Mouse (Mus musculus) hindbrain, embryonic 13.5 days (tissue): Measurements from ENCODE around the gene Shox2. TPM values are rescaled to one million over a fixed set of nuclear protein-coding genes. Genes with fewer than 3 reads are reported as not detected.

Experiments used
- ATAC-seq: fragments of 200-750 bp; cut with Nextera tagmentation; 2 replicates; pipeline ENCODE4 v1.8.0; 2017; ENCODE audit warnings: moderate TSS enrichment; ENCODE audit not compliant: low FRiP score
- H3K27ac ChIP-seq: fragments of 300-500 bp; sonication (generic); 2 replicates; pipeline ENCODE4 v1.5.1; 2015; ENCODE audit warnings: inconsistent platforms, mild to moderate bottlenecking, moderate library complexity
- H3K27me3 ChIP-seq: fragments of 300-500 bp; sonication (generic); 2 replicates; pipeline ENCODE4 v1.6.1; 2015; ENCODE audit warnings: mild to moderate bottlenecking, inconsistent platforms
- H3K36me3 ChIP-seq: fragments of 300-500 bp; sonication (generic); 2 replicates; pipeline ENCODE4 v1.6.1; 2015; ENCODE audit warnings: mild to moderate bottlenecking, inconsistent platforms
- H3K4me1 ChIP-seq: fragments of 300-500 bp; sonication (generic); replicated peaks from 2 replicates; pipeline ENCODE4 v1.6.1; 2015; ENCODE audit warnings: inconsistent platforms
- H3K4me2 ChIP-seq: fragments of 300-500 bp; sonication (generic); 2 replicates; pipeline ENCODE4 v1.6.1; 2015; ENCODE audit warnings: inconsistent platforms, mild to moderate bottlenecking, moderate library complexity
- H3K4me3 ChIP-seq: fragments of 300-500 bp; sonication (generic); 2 replicates; pipeline ENCODE4 v1.5.1; 2015; ENCODE audit warnings: mild to moderate bottlenecking, inconsistent platforms
- H3K9ac ChIP-seq: fragments of 300-500 bp; sonication (generic); 2 replicates; pipeline ENCODE4 v1.6.1; 2015; ENCODE audit warnings: mild to moderate bottlenecking, inconsistent platforms
- H3K9me3 ChIP-seq: fragments of 300-500 bp; sonication (generic); 2 replicates; pipeline ENCODE4 v1.6.1; 2016; ENCODE audit warnings: inconsistent platforms
- WGBS: fragments of 180-500 bp; shearing (Covaris S2); methylation state at CpG from one replicate; pipeline ENCODE4 v1.1.7; 2015; 5-methylcytosine and 5-hydroxymethylcytosine counted together
- polyA plus RNA-seq: library from polyadenylated mRNA; unstranded; fragments of >200 nt; fragmentation: Nextera tagmentation; extraction: Ambion mirVana; gene quantifications from 2 replicates; pipeline ENCODE4 v1.2.1, GENCODE M21; 2015

The Shox2 gene
- polyA plus RNA-seq, 1 experiment from 2014 or later: 33.9 TPM

- Histone ChIP-seq H3K4me1 (peaks cover 9% of the 10 kb centered on the region), H3K27me3 (no peaks in the 10 kb centered on the region), H3K36me3 (no peaks in the 10 kb centered on the region), H3K27ac (no peak overlapping the region), H3K9me3 (no peaks in the 10 kb centered on the region), H3K4me2 (no peak overlapping the region), H3K9ac (no peak overlapping the region), H3K4me3 (no peak overlapping the region)
- no peak for ATAC-seq
- 52% methylated on average over 10 of the region's 10 CpGs for WGBS
Measured at GRCm38 (mm10) chr3:66939675-66940074, 41.9 kb downstream of the Shox2 start.

GRCm38 (mm10) chr3:66922436-66922835, 59.1 kb downstream of the Shox2 start:
- Histone ChIP-seq H3K27ac (no peak overlapping the region), H3K9me3 (peaks cover 6% of the 10 kb centered on the region; the same call in 1 of the 2 replicates), H3K9ac (no peak overlapping the region), H3K4me3 (no peak overlapping the region), H3K4me1 (no peaks in the 10 kb centered on the region), H3K4me2 (no peak overlapping the region), H3K36me3 (no peaks in the 10 kb centered on the region), H3K27me3 (no peaks in the 10 kb centered on the region)
- WGBS: 66% methylated on average over 3 of the region's 3 CpGs
- no peak for ATAC-seq

Other genes starting within 250 kb of the Shox2 start
- gene Rsrc1, start 381 bp downstream of the Shox2 start, polyA plus RNA-seq: 34.7 and 39.1 TPM in 2 replicates